Mouse (Mus musculus) limb, embryonic 14.5 days (tissue): ENCODE results near the gene Alpl. TPM values are rescaled to one million over a fixed set of nuclear protein-coding genes. Genes with fewer than 3 reads are reported as not detected.

Experiments used
- ATAC-seq: fragments of 200-750 bp; cut with Nextera tagmentation; 2 replicates; pipeline ENCODE4 v1.8.0; 2017; ENCODE audit warnings: low read depth, moderate number of reproducible peaks, moderate TSS enrichment; ENCODE audit not compliant: low FRiP score
- DNase-seq: peaks from one replicate; pipeline ENCODE4 v3.0.0-alpha.2; 2015; ENCODE audit warnings: low spot score
- H3K27ac ChIP-seq: fragments of 300-500 bp; sonication (generic); replicated peaks from 2 replicates; pipeline ENCODE4 v1.5.1; 2014; ENCODE audit warnings: low read depth, mild to moderate bottlenecking, low read length, moderate library complexity, mixed read lengths
- H3K27me3 ChIP-seq: fragments of 300-500 bp; sonication (generic); 2 replicates; pipeline ENCODE4 v1.6.1; 2014; ENCODE audit warnings: low read length, mixed read lengths; ENCODE audit not compliant: control insufficient read depth, insufficient read depth
- H3K36me3 ChIP-seq: fragments of 300-500 bp; sonication (generic); 2 replicates; pipeline ENCODE4 v1.6.1; 2014; ENCODE audit warnings: mild to moderate bottlenecking, low read length, moderate library complexity, mixed read lengths; ENCODE audit not compliant: control insufficient read depth, insufficient read depth
- H3K4me1 ChIP-seq: fragments of 300-500 bp; sonication (generic); 2 replicates; pipeline ENCODE4 v1.6.1; 2014; ENCODE audit warnings: antibody characterized with exemption, low read length, mixed read lengths; ENCODE audit not compliant: control insufficient read depth, insufficient read depth
- H3K4me2 ChIP-seq: fragments of 300-500 bp; sonication (generic); replicated peaks from 2 replicates; pipeline ENCODE4 v1.6.1; 2014; ENCODE audit warnings: low read depth, mild to moderate bottlenecking, low read length, moderate library complexity; ENCODE audit not compliant: severe bottlenecking
- H3K4me3 ChIP-seq: fragments of 300-500 bp; sonication (generic); replicated peaks from 2 replicates; pipeline ENCODE4 v1.5.1; 2014; ENCODE audit warnings: low read length
- H3K9ac ChIP-seq: fragments of 300-500 bp; sonication (generic); 2 replicates; pipeline ENCODE4 v1.6.1; 2014; ENCODE audit warnings: mild to moderate bottlenecking, low read depth, low read length, moderate library complexity; ENCODE audit not compliant: severe bottlenecking
- H3K9me3 ChIP-seq: fragments of 300-500 bp; sonication (generic); 2 replicates; pipeline ENCODE4 v1.6.1; 2016; ENCODE audit warnings: low read length; ENCODE audit not compliant: control insufficient read depth
- POLR2A ChIP-seq: fragments of 200-500 bp; IDR thresholded peaks from 2 replicates; pipeline ENCODE4 v1.8.0; 2012; ENCODE audit warnings: inconsistent platforms, mild to moderate bottlenecking, moderate library complexity, borderline replicate concordance; ENCODE audit not compliant: insufficient read depth, insufficient read length; ENCODE audit errors: extremely low read depth
- WGBS: fragments of 180-500 bp; shearing (Covaris S2); extraction: QIAGEN DNeasy Blood & Tissue Kit; methylation state at CpG from one replicate; pipeline ENCODE4 v1.1.7; 2014; 5-methylcytosine and 5-hydroxymethylcytosine counted together
- polyA plus RNA-seq, 2 experiments: library from polyadenylated mRNA; depleted of rRNA in 1 of 2; stranded (reverse) in 1 of 2; unstranded in 1 of 2; fragments of >200 nt; fragmentation: Nextera tagmentation in 1 of 2; extraction: Ambion mirVana in 1 of 2; gene quantifications; 2 replicates each; pipeline versions ENCODE4 v1.2.1 to v1.2.3; 2012 to 2014

Alpl gene
- polyA plus RNA-seq, 2 experiments: 28.0 to 31.4 TPM

GRCm38 (mm10) chr4:137823542-137823941 lies 27.4 kb upstream of the Alpl start:
- no peaks in the 10 kb centered on the region for H3K27me3 ChIP-seq
- no peaks in the 10 kb centered on the region for H3K36me3 ChIP-seq
- 83% methylated on average over 3 of the region's 3 CpGs for WGBS
- H3K4me2 ChIP-seq: no peak overlapping the region
- no peak overlapping the region for H3K9ac ChIP-seq
- ATAC-seq (no peak), DNase-seq (no peak)
- H3K9me3 ChIP-seq: no peaks in the 10 kb centered on the region
- H3K4me3 ChIP-seq: no peak overlapping the region
- H3K4me1 ChIP-seq: no peaks in the 10 kb centered on the region
- H3K27ac ChIP-seq: no peak overlapping the region
- no peak for TF ChIP-seq POLR2A

GRCm38 (mm10) chr4:137822537-137822936 lies 26.4 kb upstream of the Alpl start:
- Histone ChIP-seq H3K36me3 (no peaks in the 10 kb centered on the region), H3K4me1 (no peaks in the 10 kb centered on the region), H3K27ac (no peak overlapping the region), H3K27me3 (no peaks in the 10 kb centered on the region), H3K4me2 (no peak overlapping the region), H3K9me3 (no peaks in the 10 kb centered on the region), H3K9ac (no peak overlapping the region), H3K4me3 (no peak overlapping the region)
- WGBS: 88% methylated on average over 5 of the region's 5 CpGs
- no peak for TF ChIP-seq POLR2A
- ATAC-seq (no peak), DNase-seq (no peak)

- TF ChIP-seq POLR2A: no peak
- Histone ChIP-seq H3K27me3 (no peaks in the 10 kb centered on the region), H3K4me1 (no peaks in the 10 kb centered on the region), H3K9ac (no peak overlapping the region), H3K4me2 (no peak overlapping the region), H3K36me3 (no peaks in the 10 kb centered on the region), H3K4me3 (no peak overlapping the region), H3K9me3 (no peaks in the 10 kb centered on the region), H3K27ac (no peak overlapping the region)
- WGBS: 52% methylated on average over 3 of the region's 3 CpGs
- no peak for DNase-seq
- ATAC-seq: no peak
Measured at GRCm38 (mm10) chr4:137820721-137821120, 24.5 kb upstream of the Alpl start.

- H3K4me1 ChIP-seq: no peaks in the 10 kb centered on the region
- H3K9ac ChIP-seq: no peak overlapping the region
- 96% methylated on average over 2 of the region's 2 CpGs for WGBS
- no peaks in the 10 kb centered on the region for H3K27me3 ChIP-seq
- H3K4me3 ChIP-seq: no peak overlapping the region
- DNase-seq: no peak
- no peaks in the 10 kb centered on the region for H3K9me3 ChIP-seq
- no peak for ATAC-seq
- no peak overlapping the region for H3K27ac ChIP-seq
- H3K36me3 ChIP-seq: no peaks in the 10 kb centered on the region
- no peak overlapping the region for H3K4me2 ChIP-seq
- TF ChIP-seq POLR2A: no peak
Measured at GRCm38 (mm10) chr4:137819487-137819886, 23.3 kb upstream of the Alpl start.

GRCm38 (mm10) chr4:137818341-137818740 lies 22.2 kb upstream of the Alpl start:
- no peak for TF ChIP-seq POLR2A
- H3K4me1 ChIP-seq: no peaks in the 10 kb centered on the region
- ATAC-seq: no peak
- no peak overlapping the region for H3K27ac ChIP-seq
- H3K4me3 ChIP-seq: no peak overlapping the region
- no peaks in the 10 kb centered on the region for H3K9me3 ChIP-seq
- H3K27me3 ChIP-seq: no peaks in the 10 kb centered on the region
- 86% methylated on average over 3 of the region's 3 CpGs for WGBS
- H3K9ac ChIP-seq: no peak overlapping the region
- no peaks in the 10 kb centered on the region for H3K36me3 ChIP-seq
- H3K4me2 ChIP-seq: no peak overlapping the region
- DNase-seq: no peak

GRCm38 (mm10) chr4:137816216-137816615 lies 20.0 kb upstream of the Alpl start:
- H3K4me3 ChIP-seq: no peak overlapping the region
- no peak overlapping the region for H3K9ac ChIP-seq
- 83% methylated on average over 7 of the region's 7 CpGs for WGBS
- no peak overlapping the region for H3K4me2 ChIP-seq
- H3K27ac ChIP-seq: no peak overlapping the region
- DNase-seq: no peak
- H3K4me1 ChIP-seq: no peaks in the 10 kb centered on the region
- H3K36me3 ChIP-seq: no peaks in the 10 kb centered on the region
- ATAC-seq: no peak
- H3K27me3 ChIP-seq: no peaks in the 10 kb centered on the region
- no peak for TF ChIP-seq POLR2A
- no peaks in the 10 kb centered on the region for H3K9me3 ChIP-seq
